Mouse (Mus musculus) heart, postnatal 0 days (tissue): ENCODE data around the gene Elp5. TPM values are rescaled to one million over a fixed set of nuclear protein-coding genes. Genes with fewer than 3 reads are reported as not detected.

Source experiments
- ATAC-seq: fragments of 200-750 bp; cut with Nextera tagmentation; 2 replicates; pipeline ENCODE4 v1.8.0; 2017; ENCODE audit warnings: low read depth, moderate number of reproducible peaks, moderate library complexity; ENCODE audit not compliant: insufficient read depth
- DNase-seq: peaks from one replicate; pipeline ENCODE4 v3.0.0-alpha.2; 2016; ENCODE audit warnings: low spot score
- H3K27ac ChIP-seq: fragments of 300-500 bp; sonication (generic); 2 replicates; pipeline ENCODE4 v1.5.1; 2014; ENCODE audit warnings: low read depth, mild to moderate bottlenecking
- H3K27me3 ChIP-seq: fragments of 300-500 bp; sonication (generic); 2 replicates; pipeline ENCODE4 v1.6.1; 2014; ENCODE audit warnings: low read length, mixed read lengths; ENCODE audit not compliant: control insufficient read depth, insufficient read depth
- H3K36me3 ChIP-seq: fragments of 300-500 bp; sonication (generic); replicated peaks from 2 replicates; pipeline ENCODE4 v1.6.1; 2014; ENCODE audit warnings: low read length, mixed read lengths; ENCODE audit not compliant: control insufficient read depth, insufficient read depth
- H3K4me1 ChIP-seq: fragments of 300-500 bp; sonication (generic); 2 replicates; pipeline ENCODE4 v1.6.1; 2014; ENCODE audit warnings: antibody characterized with exemption; ENCODE audit not compliant: control insufficient read depth, insufficient read depth
- H3K4me2 ChIP-seq: fragments of 300-500 bp; sonication (generic); 2 replicates; pipeline ENCODE4 v1.6.1; 2014; ENCODE audit warnings: low read depth, mild to moderate bottlenecking, low read length, moderate library complexity
- H3K4me3 ChIP-seq: fragments of 300-500 bp; sonication (generic); 2 replicates; pipeline ENCODE4 v1.5.1; 2014; ENCODE audit warnings: low read depth, low read length
- H3K9ac ChIP-seq: fragments of 300-500 bp; sonication (generic); replicated peaks from 2 replicates; pipeline ENCODE4 v1.6.1; 2014; ENCODE audit warnings: low read depth, low read length, mixed read lengths
- H3K9me3 ChIP-seq: fragments of 300-500 bp; sonication (generic); replicated peaks from 2 replicates; pipeline ENCODE4 v1.6.1; 2016; ENCODE audit warnings: low read length; ENCODE audit not compliant: control insufficient read depth
- CTCF ChIP-seq: IDR thresholded peaks from 2 replicates; pipeline ENCODE4 v1.5.1; 2016; ENCODE audit warnings: antibody characterized with exemption, control low read depth, low read depth
- EP300 ChIP-seq: IDR thresholded peaks from 2 replicates; pipeline ENCODE4 v1.6.1; 2016; ENCODE audit warnings: antibody characterized with exemption, low read depth
- whole genome bisulfite sequencing: fragments of 180-500 bp; shearing (Covaris S2); extraction: QIAGEN DNeasy Blood & Tissue Kit; methylation state at CpG from one replicate; pipeline ENCODE4 v1.1.7; 2014; 5-methylcytosine and 5-hydroxymethylcytosine counted together
- polyA plus RNA-seq: library from polyadenylated mRNA; unstranded; fragments of >200 nt; fragmentation: Nextera tagmentation; extraction: Ambion mirVana; gene quantifications from 2 replicates; pipeline ENCODE4 v1.2.1, GENCODE M21; 2015
- total RNA-seq: library from RNA; depleted of rRNA; stranded (reverse); fragments of >200 nt; gene quantifications from 2 replicates; pipeline ENCODE4 v1.2.3, GENCODE M21; 2014; ENCODE audit warnings: low replicate concordance; rRNA removed

Gene Elp5
- total RNA-seq: 77.7 and 108 TPM in 2 replicates
- 89.8 and 96.1 TPM in 2 replicates for polyA plus RNA-seq

DNA sequence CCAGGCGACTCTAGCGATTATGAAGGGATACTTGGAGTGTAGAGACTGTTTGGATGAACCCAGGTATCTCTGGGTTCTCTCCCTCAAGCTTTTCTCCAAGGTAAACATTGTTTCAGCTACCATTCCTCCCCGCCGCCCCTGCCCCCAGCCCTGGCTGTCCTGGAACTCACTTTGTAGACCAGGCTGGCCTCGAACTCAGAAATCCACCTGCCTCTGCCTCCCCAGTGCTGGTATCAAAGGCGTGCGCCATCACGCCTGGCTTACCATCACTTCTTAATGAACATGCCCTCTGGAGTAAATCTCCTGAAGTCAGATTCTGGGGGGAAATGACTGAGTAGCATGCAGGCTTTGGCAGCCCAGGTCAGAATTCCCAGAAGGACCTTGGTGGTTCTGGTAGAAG is at the start of gene Elp5:
Gene Elp5, minus strand, starts transcription at position 293 of the 400 bp plus-strand sequence.
- peaks cover 25% of the 10 kb centered on the region for H3K4me1 ChIP-seq
- peak within 1 kb of the TSS; percentile 100 for H3K9ac ChIP-seq
- H3K36me3 ChIP-seq: peaks cover 40% of the 10 kb centered on the region
- 46% methylated on average over 8 of the region's 8 CpGs for WGBS
- TF ChIP-seq EP300 (no peak), CTCF (no peak)
- DNase-seq: no peak
- no peaks in the 10 kb centered on the region for H3K27me3 ChIP-seq
- H3K9me3 ChIP-seq: no peaks in the 10 kb centered on the region
- peak within 1 kb of the TSS; percentile 99 for H3K4me3 ChIP-seq
- peak within 1 kb of the TSS; percentile 100 for H3K27ac ChIP-seq
- no peak for ATAC-seq
- peak within 1 kb of the TSS; percentile 96 for H3K4me2 ChIP-seq

DNA sequence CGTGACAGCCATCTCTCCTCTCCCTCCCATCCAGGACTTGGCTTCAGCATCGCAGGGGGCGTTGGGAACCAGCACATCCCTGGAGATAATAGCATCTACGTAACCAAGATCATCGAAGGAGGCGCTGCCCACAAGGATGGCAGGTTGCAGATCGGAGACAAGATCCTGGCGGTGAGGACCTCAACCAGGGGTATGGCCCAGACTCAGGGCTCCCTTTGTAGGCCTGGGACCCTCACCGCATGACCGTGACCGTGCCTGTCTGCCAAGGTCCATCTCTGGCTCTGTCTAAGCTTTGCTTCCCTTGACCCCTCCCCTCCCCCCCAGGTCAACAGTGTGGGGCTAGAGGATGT is 49.0 kb upstream of the Elp5 start:
- Histone ChIP-seq H3K4me3 (no peak overlapping the region), H3K4me2 (no peak overlapping the region), H3K4me1 (peaks cover 11% of the 10 kb centered on the region; the same call in 1 of the 2 replicates), H3K36me3 (peaks cover 12% of the 10 kb centered on the region), H3K27ac (no peak overlapping the region), H3K9me3 (no peaks in the 10 kb centered on the region), H3K27me3 (peaks cover 2% of the 10 kb centered on the region; the same call in 1 of the 2 replicates), H3K9ac (no peak overlapping the region)
- ATAC-seq (no peak), DNase-seq (no peak)
- TF ChIP-seq CTCF (no peak), EP300 (no peak)
- 89% methylated on average over 11 of the region's 11 CpGs for WGBS

DNA sequence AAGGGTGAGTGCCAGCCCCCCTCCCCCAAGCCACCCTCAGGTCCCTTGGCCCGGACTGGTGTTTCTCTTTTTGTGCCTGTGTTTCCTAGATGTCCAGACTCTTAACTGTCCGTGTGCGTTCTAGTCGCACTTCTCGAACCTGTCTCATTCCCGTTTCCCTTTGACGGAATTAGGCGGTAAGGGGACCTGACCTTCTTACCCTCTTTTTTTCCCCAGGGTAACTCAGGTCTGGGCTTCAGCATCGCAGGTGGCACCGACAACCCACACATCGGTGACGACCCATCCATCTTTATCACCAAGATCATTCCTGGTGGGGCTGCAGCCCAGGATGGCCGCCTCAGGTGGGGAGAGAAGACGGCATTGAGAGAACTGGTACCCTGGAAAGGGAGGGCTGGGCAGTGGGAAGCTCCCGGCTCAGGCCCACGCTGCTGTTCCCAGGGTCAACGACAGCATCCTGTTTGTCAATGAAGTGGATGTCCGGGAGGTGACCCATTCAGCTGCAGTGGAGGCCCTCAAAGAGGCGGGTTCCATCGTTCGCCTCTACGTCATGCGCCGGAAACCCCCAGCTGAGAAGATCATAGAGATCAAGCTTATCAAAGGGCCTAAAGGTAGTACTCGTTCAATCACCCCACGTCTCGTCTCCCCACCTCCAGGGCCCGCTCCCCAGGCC is 48.5 kb upstream of the Elp5 start:
- WGBS: 91% methylated on average over 28 of the region's 28 CpGs
- no peak overlapping the region for H3K27ac ChIP-seq

DNA sequence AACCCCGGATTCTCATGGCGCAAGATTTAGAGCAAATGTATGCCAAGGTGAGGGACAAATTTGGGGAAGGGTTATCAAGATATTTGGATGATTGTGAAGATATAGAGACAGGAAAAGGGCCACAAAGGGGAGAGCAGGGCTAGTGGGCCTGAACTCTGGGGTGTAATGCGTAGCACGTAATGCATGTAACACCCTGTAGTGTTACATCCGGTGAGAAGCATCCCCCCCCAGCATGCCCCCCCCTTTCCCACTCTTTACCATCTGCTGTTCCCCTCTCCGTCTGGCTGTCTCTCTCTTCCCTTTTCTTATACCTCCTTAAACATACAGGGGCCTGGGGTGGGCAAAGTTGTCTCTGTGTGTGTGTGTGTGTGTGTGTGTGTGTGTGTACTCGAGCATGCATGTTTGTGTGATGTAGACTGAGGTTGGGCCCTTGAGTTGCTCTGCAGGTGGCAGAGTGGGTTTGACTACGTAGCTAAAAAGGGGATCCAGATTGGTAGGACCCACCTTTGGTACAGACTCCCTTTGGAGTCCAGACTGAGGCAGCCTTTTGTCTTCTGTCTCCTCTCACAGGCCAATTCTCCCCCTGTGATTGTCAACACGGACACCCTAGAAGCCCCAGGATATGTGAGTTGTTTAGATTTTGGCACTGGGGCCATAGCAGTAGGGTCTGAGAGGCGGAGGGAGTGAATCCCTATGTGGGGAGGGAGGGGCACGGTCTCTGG is 47.7 kb upstream of the Elp5 start:
- no peak overlapping the region; the same call in 1 of the 2 replicates for H3K4me3 ChIP-seq
- no peaks in the 10 kb centered on the region for H3K9me3 ChIP-seq
- DNase-seq (no peak), ATAC-seq (no peak)
- 56% methylated on average over 11 of the region's 11 CpGs for WGBS
- H3K9ac ChIP-seq: no peak overlapping the region
- peak overlapping the region; percentile 60 for H3K4me2 ChIP-seq
- H3K36me3 ChIP-seq: peaks cover 12% of the 10 kb centered on the region
- TF ChIP-seq EP300: no peak
- no peak for TF ChIP-seq CTCF
- no peak overlapping the region for H3K27ac ChIP-seq
- peaks cover 7% of the 10 kb centered on the region; the same call in 1 of the 2 replicates for H3K27me3 ChIP-seq
- peaks cover 14% of the 10 kb centered on the region; the same call in 1 of the 2 replicates for H3K4me1 ChIP-seq

More for the DNA sequence above, 48.5 kb upstream of the Elp5 start:
- no peak for TF ChIP-seq EP300
- no peak for TF ChIP-seq CTCF
- Histone ChIP-seq H3K4me1 (peaks cover 14% of the 10 kb centered on the region; the same call in 1 of the 2 replicates), H3K4me2 (no peak overlapping the region), H3K4me3 (no peak overlapping the region), H3K36me3 (peaks cover 12% of the 10 kb centered on the region), H3K9ac (no peak overlapping the region), H3K9me3 (no peaks in the 10 kb centered on the region), H3K27me3 (peaks cover 7% of the 10 kb centered on the region; the same call in 1 of the 2 replicates)
- no peak for DNase-seq
- no peak for ATAC-seq

DNA sequence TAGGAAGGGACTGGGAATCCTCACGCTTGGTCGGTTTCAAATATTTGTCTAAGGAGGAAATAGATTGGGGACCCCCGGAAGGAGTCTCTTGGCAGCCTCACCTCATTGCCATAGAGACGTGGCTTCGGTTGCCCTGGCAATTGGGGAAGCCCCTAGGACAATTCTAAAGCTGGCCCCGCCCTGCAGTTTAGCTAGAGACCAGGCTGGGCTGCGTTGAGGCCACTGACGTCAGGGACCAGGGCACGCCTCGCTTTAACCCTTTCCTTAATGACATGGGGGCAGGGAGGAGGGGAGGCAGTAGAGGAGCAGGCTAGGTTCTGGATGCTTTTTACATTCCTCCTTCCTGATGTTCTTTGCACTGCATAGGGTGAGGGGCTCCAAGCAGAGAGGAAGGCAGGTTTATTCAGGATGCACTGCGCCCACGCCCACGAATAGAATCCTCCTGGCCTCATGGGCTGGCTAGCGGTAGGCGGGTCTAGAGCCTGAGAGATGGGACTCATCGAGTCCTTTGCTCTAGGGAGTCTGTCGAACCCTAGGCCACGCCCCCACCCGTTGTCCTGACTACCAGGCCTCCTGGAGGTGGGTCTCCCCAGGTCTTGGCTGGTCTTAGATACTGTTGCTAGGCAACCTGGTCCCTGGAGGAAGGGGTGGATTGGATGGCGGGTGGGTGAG is 46.9 kb upstream of the Elp5 start:
- H3K4me1 ChIP-seq: peaks cover 15% of the 10 kb centered on the region; the same call in 1 of the 2 replicates
- peak; percentile 63 for DNase-seq
- 3% methylated on average over 19 of the region's 20 CpGs for WGBS
- peaks cover 12% of the 10 kb centered on the region for H3K36me3 ChIP-seq
- peak overlapping the region; percentile 56 for H3K27ac ChIP-seq
- no peaks in the 10 kb centered on the region for H3K9me3 ChIP-seq
- H3K9ac ChIP-seq: no peak overlapping the region
- peak overlapping the region; percentile 60 for H3K4me2 ChIP-seq
- peaks cover 10% of the 10 kb centered on the region; the same call in 1 of the 2 replicates for H3K27me3 ChIP-seq
- H3K4me3 ChIP-seq: peak overlapping the region; percentile 6
- no peak for TF ChIP-seq EP300
- no peak for TF ChIP-seq CTCF
- ATAC-seq: peak; percentile 60
